Mouse (Mus musculus): ENCODE data around the gene Dydc1. TPM values are rescaled to one million over a fixed set of nuclear protein-coding genes. Genes with fewer than 3 reads are reported as not detected.
A peak's percentile ranks its signal among the peaks of the same experiment; 100 is the strongest.
"Not testable (repeated sequence)": the region's sequence is repeated elsewhere in the genome, so short reads cannot be mapped to it uniquely, and the experiment has no call there.

Gene Dydc1
- polyA plus RNA-seq, 1 experiment from 2014 or later = not detected

DNA sequence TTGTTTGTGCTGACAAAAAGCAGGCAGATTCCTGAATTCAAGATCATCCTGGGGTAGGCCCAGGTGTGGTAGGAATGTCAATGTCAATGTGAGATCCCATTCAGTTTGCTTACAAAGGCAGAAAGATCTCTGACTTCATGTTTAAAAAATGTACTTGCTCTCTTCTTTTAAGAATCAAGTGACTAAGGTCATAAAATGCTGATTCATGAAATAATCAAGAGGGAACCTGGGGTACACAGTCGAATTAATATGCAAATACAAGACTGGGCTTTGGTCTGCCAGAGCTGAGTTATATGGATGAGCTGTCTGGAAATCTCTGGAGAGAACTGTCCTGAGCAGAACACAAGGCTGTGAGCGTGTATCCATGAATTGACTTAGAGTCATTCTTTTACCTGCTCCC lies 25.3 kb upstream of the Dydc1 start:
- WGBS = 68% methylated on average over 2 of the region's 2 CpGs

DNA sequence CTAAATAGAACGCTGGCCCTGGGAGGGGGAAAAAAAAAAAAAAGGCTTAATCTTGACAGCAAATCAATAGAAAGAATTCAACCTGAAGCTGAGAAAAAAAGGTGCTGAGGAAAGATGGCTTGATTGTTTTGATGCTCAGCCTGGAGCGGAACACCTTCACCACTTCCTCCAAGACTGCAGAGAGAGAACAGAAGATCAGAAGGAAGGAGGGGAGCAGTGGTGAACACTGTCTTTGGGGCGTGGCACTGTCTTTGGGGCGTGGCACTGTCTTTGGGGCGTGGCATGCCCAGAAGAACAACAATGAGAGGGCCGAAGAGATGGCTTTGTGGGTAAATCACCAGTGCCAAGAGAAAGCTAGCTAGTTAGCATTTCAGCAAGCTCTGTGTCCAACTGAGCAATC lies 22.2 kb upstream of the Dydc1 start:
- H3K9me3 ChIP-seq (ENCODE audit: control insufficient read depth, low read length) = no peaks in the 10 kb centered on the region
- WGBS = 62% methylated on average over 6 of the region's 6 CpGs

More for the DNA sequence above, 25.3 kb upstream of the Dydc1 start:
- DNase-seq (ENCODE audit: low spot score) (no peak), ATAC-seq (replicated peaks; ENCODE audit: low FRiP score) (no peak)
- Histone ChIP-seq H3K9me3 (ENCODE audit: control insufficient read depth, low read length) (no peaks in the 10 kb centered on the region), H3K4me2 (no peak overlapping the region), H3K4me3 (ENCODE audit: low read depth, low read length) (no peak overlapping the region), H3K4me1 (replicated peaks; ENCODE audit: control insufficient read depth, insufficient read depth, low read length) (no peaks in the 10 kb centered on the region), H3K27ac (ENCODE audit: low read depth, low read length) (no peak overlapping the region), H3K36me3 (ENCODE audit: control insufficient read depth, insufficient read depth, low read length) (no peaks in the 10 kb centered on the region), H3K9ac (ENCODE audit: low read depth, low read length) (no peak overlapping the region), H3K27me3 (replicated peaks; ENCODE audit: control insufficient read depth, insufficient read depth, low read length) (no peaks in the 10 kb centered on the region)

GRCm38 (mm10) chr14:41052481-41052880 lies 20.2 kb upstream of the Dydc1 start:
- WGBS = 64% methylated on average over 5 of the region's 5 CpGs

More for the DNA sequence above, 22.2 kb upstream of the Dydc1 start:
- DNase-seq (ENCODE audit: low spot score) (no peak), ATAC-seq (replicated peaks; ENCODE audit: low FRiP score) (no peak)
- H3K9ac ChIP-seq (ENCODE audit: low read depth, low read length) = no peak overlapping the region
- H3K36me3 ChIP-seq (ENCODE audit: control insufficient read depth, insufficient read depth, low read length) = no peaks in the 10 kb centered on the region
- no peak overlapping the region for H3K4me3 ChIP-seq (ENCODE audit: low read depth, low read length)
- H3K4me2 ChIP-seq = no peak overlapping the region
- H3K27ac ChIP-seq (ENCODE audit: low read depth, low read length) = no peak overlapping the region
- H3K27me3 ChIP-seq (replicated peaks; ENCODE audit: control insufficient read depth, insufficient read depth, low read length) = no peaks in the 10 kb centered on the region
- H3K4me1 ChIP-seq (replicated peaks; ENCODE audit: control insufficient read depth, insufficient read depth, low read length) = no peaks in the 10 kb centered on the region

GRCm38 (mm10) chr14:41053190-41053589 lies 19.5 kb upstream of the Dydc1 start:
- H3K36me3 ChIP-seq (ENCODE audit: control insufficient read depth, insufficient read depth, low read length); H3K27me3 ChIP-seq (replicated peaks; ENCODE audit: control insufficient read depth, insufficient read depth, low read length); H3K4me1 ChIP-seq (replicated peaks; ENCODE audit: control insufficient read depth, insufficient read depth, low read length); H3K9me3 ChIP-seq (ENCODE audit: control insufficient read depth, low read length); H3K4me2 ChIP-seq; H3K4me3 ChIP-seq (ENCODE audit: low read depth, low read length); H3K9ac ChIP-seq (ENCODE audit: low read depth, low read length); H3K27ac ChIP-seq (ENCODE audit: low read depth, low read length); DNase-seq (ENCODE audit: low spot score); ATAC-seq (replicated peaks; ENCODE audit: low FRiP score): not testable (repeated sequence)
- 61% methylated on average over 3 of the region's 4 CpGs for WGBS

More at GRCm38 (mm10) chr14:41052481-41052880, 20.2 kb upstream of the Dydc1 start:
- Histone ChIP-seq H3K9me3 (ENCODE audit: control insufficient read depth, low read length) (no peaks in the 10 kb centered on the region), H3K9ac (ENCODE audit: low read depth, low read length) (no peak overlapping the region), H3K36me3 (ENCODE audit: control insufficient read depth, insufficient read depth, low read length) (no peaks in the 10 kb centered on the region), H3K27ac (ENCODE audit: low read depth, low read length) (no peak overlapping the region), H3K4me3 (ENCODE audit: low read depth, low read length) (no peak overlapping the region), H3K27me3 (replicated peaks; ENCODE audit: control insufficient read depth, insufficient read depth, low read length) (no peaks in the 10 kb centered on the region), H3K4me1 (replicated peaks; ENCODE audit: control insufficient read depth, insufficient read depth, low read length) (no peaks in the 10 kb centered on the region), H3K4me2 (no peak overlapping the region)
- DNase-seq (ENCODE audit: low spot score) (no peak), ATAC-seq (replicated peaks; ENCODE audit: low FRiP score) (no peak)

- no peak overlapping the region for H3K27ac ChIP-seq (ENCODE audit: low read depth, low read length)
- no peak for DNase-seq (ENCODE audit: low spot score)
- H3K27me3 ChIP-seq (replicated peaks; ENCODE audit: control insufficient read depth, insufficient read depth, low read length) = no peaks in the 10 kb centered on the region
- 0% methylated on average over 2 of the region's 2 CpGs for WGBS
- H3K4me2 ChIP-seq = no peak overlapping the region
- H3K4me3 ChIP-seq (ENCODE audit: low read depth, low read length) = no peak overlapping the region
- peak; percentile 97 for ATAC-seq (replicated peaks; ENCODE audit: low FRiP score)
- H3K9ac ChIP-seq (ENCODE audit: low read depth, low read length) = no peak overlapping the region
- peaks cover 9% of the 10 kb centered on the region for H3K4me1 ChIP-seq (replicated peaks; ENCODE audit: control insufficient read depth, insufficient read depth, low read length)
- no peaks in the 10 kb centered on the region for H3K9me3 ChIP-seq (ENCODE audit: control insufficient read depth, low read length)
- H3K36me3 ChIP-seq (ENCODE audit: control insufficient read depth, insufficient read depth, low read length) = no peaks in the 10 kb centered on the region
Measured at GRCm38 (mm10) chr14:41065168-41065567, 7.5 kb upstream of the Dydc1 start.

- H3K4me1 ChIP-seq (replicated peaks; ENCODE audit: control insufficient read depth, insufficient read depth, low read length) = peaks cover 9% of the 10 kb centered on the region
- WGBS = 8% methylated on average over 1 of the region's 1 CpGs
- no peak overlapping the region for H3K9ac ChIP-seq (ENCODE audit: low read depth, low read length)
- H3K27me3 ChIP-seq (replicated peaks; ENCODE audit: control insufficient read depth, insufficient read depth, low read length) = no peaks in the 10 kb centered on the region
- no peaks in the 10 kb centered on the region for H3K36me3 ChIP-seq (ENCODE audit: control insufficient read depth, insufficient read depth, low read length)
- H3K27ac ChIP-seq (ENCODE audit: low read depth, low read length) = no peak overlapping the region
- DNase-seq (ENCODE audit: low spot score) (no peak), ATAC-seq (replicated peaks; ENCODE audit: low FRiP score) (no peak; the same call in 1 of the 2 replicates)
- H3K9me3 ChIP-seq (ENCODE audit: control insufficient read depth, low read length) = no peaks in the 10 kb centered on the region
- H3K4me2 ChIP-seq = no peak overlapping the region
- H3K4me3 ChIP-seq (ENCODE audit: low read depth, low read length) = no peak overlapping the region
Measured at GRCm38 (mm10) chr14:41066416-41066815, 6.3 kb upstream of the Dydc1 start.

GRCm38 (mm10) chr14:41069108-41069507 lies 3.6 kb upstream of the Dydc1 start, which contains the start of gene Dydc2:
Gene Dydc2, minus strand, starts transcription at chr14:41069208.
- H3K9me3 ChIP-seq (ENCODE audit: control insufficient read depth, low read length) = no peaks in the 10 kb centered on the region
- no peak within 1 kb of the TSS for H3K4me3 ChIP-seq (ENCODE audit: low read depth, low read length)
- H3K9ac ChIP-seq (ENCODE audit: low read depth, low read length) = no peak within 1 kb of the TSS
- H3K4me1 ChIP-seq (replicated peaks; ENCODE audit: control insufficient read depth, insufficient read depth, low read length) = peaks cover 12% of the 10 kb centered on the region
- no peaks in the 10 kb centered on the region for H3K27me3 ChIP-seq (replicated peaks; ENCODE audit: control insufficient read depth, insufficient read depth, low read length)
- DNase-seq (ENCODE audit: low spot score) (no peak), ATAC-seq (replicated peaks; ENCODE audit: low FRiP score) (no peak)
- H3K36me3 ChIP-seq (ENCODE audit: control insufficient read depth, insufficient read depth, low read length) = no peaks in the 10 kb centered on the region
- no peak within 1 kb of the TSS for H3K4me2 ChIP-seq
- no peak within 1 kb of the TSS for H3K27ac ChIP-seq (ENCODE audit: low read depth, low read length)

GRCm38 (mm10) chr14:41070343-41070742 lies 2.4 kb upstream of the Dydc1 start:
- no peaks in the 10 kb centered on the region for H3K9me3 ChIP-seq (ENCODE audit: control insufficient read depth, low read length)
- H3K27me3 ChIP-seq (replicated peaks; ENCODE audit: control insufficient read depth, insufficient read depth, low read length) = no peaks in the 10 kb centered on the region
- no peak overlapping the region for H3K9ac ChIP-seq (ENCODE audit: low read depth, low read length)
- ATAC-seq (replicated peaks; ENCODE audit: low FRiP score) (peak; percentile 79), DNase-seq (ENCODE audit: low spot score) (no peak)
- H3K36me3 ChIP-seq (ENCODE audit: control insufficient read depth, insufficient read depth, low read length) = no peaks in the 10 kb centered on the region
- H3K27ac ChIP-seq (ENCODE audit: low read depth, low read length) = no peak overlapping the region
- H3K4me2 ChIP-seq = no peak overlapping the region
- 53% methylated on average over 3 of the region's 3 CpGs for WGBS
- peaks cover 8% of the 10 kb centered on the region for H3K4me1 ChIP-seq (replicated peaks; ENCODE audit: control insufficient read depth, insufficient read depth, low read length)
- no peak overlapping the region for H3K4me3 ChIP-seq (ENCODE audit: low read depth, low read length)

- peak overlapping the region; percentile 43 for H3K4me3 ChIP-seq (ENCODE audit: low read depth, low read length)
- ATAC-seq (replicated peaks; ENCODE audit: low FRiP score) (no peak; the same call in 1 of the 2 replicates), DNase-seq (ENCODE audit: low spot score) (no peak)
- 0 out of 2 replicates have a peak overlapping the region, but pooled peaks have one; percentile 30 for H3K9ac ChIP-seq (ENCODE audit: low read depth, low read length)
- 4% methylated on average over 8 of the region's 8 CpGs for WGBS
- H3K27ac ChIP-seq (ENCODE audit: low read depth, low read length) = no peak overlapping the region
- H3K27me3 ChIP-seq (replicated peaks; ENCODE audit: control insufficient read depth, insufficient read depth, low read length) = no peaks in the 10 kb centered on the region
- H3K4me2 ChIP-seq = peak overlapping the region; percentile 68
- no peaks in the 10 kb centered on the region for H3K36me3 ChIP-seq (ENCODE audit: control insufficient read depth, insufficient read depth, low read length)
- H3K9me3 ChIP-seq (ENCODE audit: control insufficient read depth, low read length) = no peaks in the 10 kb centered on the region
- 0 out of 2 replicates have a peak, but pooled peaks cover 3% of the 10 kb centered on the region for H3K4me1 ChIP-seq (replicated peaks; ENCODE audit: control insufficient read depth, insufficient read depth, low read length)
Measured at GRCm38 (mm10) chr14:41072944-41073275, 199 bp downstream of the Dydc1 start.
